Comparison of ENCODE assay signal across 34 mouse cellular contexts in the genomic region with DNA sequence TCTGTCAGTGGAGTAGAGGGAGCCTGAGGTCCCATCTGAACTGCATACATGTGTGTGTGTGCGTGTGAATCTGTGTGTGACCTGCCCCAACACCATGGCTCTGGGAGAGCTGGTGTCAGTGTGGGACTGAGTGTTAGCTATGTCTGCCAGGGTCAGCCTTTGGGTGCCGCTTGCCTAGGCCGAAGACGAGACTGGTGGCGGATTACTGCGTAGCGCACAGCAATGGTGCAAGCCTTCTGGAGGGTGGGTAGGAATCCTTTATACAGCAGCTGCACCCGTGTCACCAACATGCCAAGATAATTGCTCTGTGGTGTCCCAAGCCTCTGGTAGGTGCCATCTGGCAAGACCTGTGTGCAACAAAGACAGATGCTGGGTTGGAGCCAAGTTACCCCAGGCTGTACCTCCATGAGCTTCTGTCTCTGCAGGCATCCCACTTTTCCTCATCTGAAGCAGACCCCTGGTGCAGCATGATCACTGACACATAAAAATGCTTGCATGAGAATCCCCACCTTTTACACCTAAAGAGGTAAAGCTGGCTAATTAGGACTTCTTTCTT. TPM values are rescaled to one million over a fixed set of nuclear protein-coding genes. Genes with fewer than 3 reads are reported as not detected.
DNase-seq lines count a peak whose midpoint lies in the region; ATAC-seq and TF ChIP-seq lines count a peak whose summit lies in the region.
"Had no signal": no experiment of that assay in that cellular context is flagged by ENCODE, and none has a peak within 500 bp of the region (broad histone marks: within the 10 kb centered on the region; RNA-seq: fewer than 3 reads in every experiment).

No protein-coding gene starts in this region.

- no peak overlapping the region for H3K9ac ChIP-seq in hindbrain, embryonic 14.5 days
- no peak overlapping the region for H3K9ac ChIP-seq in hindbrain, embryonic 11.5 days (ENCODE audit: low read depth, low read length)
- H3K9ac ChIP-seq in neural tube, embryonic 12.5 days: no peak overlapping the region
- H3K9ac ChIP-seq: forebrain, embryonic 13.5 days; heart, embryonic 15.5 days; limb, embryonic 15.5 days; midbrain, embryonic 12.5 days had no signal

- no peak overlapping the region for H3K4me2 ChIP-seq in hindbrain, embryonic 14.5 days (replicated peaks)
- H3K4me2 ChIP-seq in hindbrain, embryonic 11.5 days (replicated peaks; ENCODE audit: low read depth, low read length): no peak overlapping the region
- H3K4me2 ChIP-seq in neural tube, embryonic 12.5 days (replicated peaks): no peak overlapping the region
- H3K4me2 ChIP-seq: forebrain, embryonic 13.5 days; heart, embryonic 15.5 days; limb, embryonic 15.5 days; midbrain, embryonic 12.5 days had no signal

- DNase-seq in hindbrain, embryonic 14.5 days (ENCODE audit: low spot score): no peak
- DNase-seq in hindbrain, embryonic 11.5 days (ENCODE audit: low spot score): no peak
- peak; percentile 64 for DNase-seq in left cerebral cortex, postnatal 4 days
- no peak for DNase-seq in left cerebral cortex, postnatal 14 days (ENCODE audit: low spot score in 2 of 2)
- DNase-seq in brain, embryonic 14.5 days (ENCODE audit: low read depth): peak; percentile 34
- DNase-seq in layer of hippocampus, postnatal 25 days (ENCODE audit: extremely low spot score in 1 of 2, low spot score in 1 of 2): no peak
- DNase-seq: adrenal gland, postnatal 14 days; cerebellum, adult 18-20 months; cerebellum, postnatal 25 days; gastrocnemius, postnatal 10 days; heart, postnatal 36 days; kidney, adult 2 months; kidney, postnatal 36 days; lung, adult 18-20 months; lung, postnatal 4 days; right cerebral cortex, postnatal 4 days; thymus, adult 18-20 months; thymus, postnatal 25 days had no signal

- 91% methylated on average over 8 of the region's 8 CpGs for WGBS in hindbrain, embryonic 14.5 days
- 94% methylated on average over 8 of the region's 8 CpGs for WGBS in hindbrain, embryonic 11.5 days
- 94% methylated on average over 8 of the region's 8 CpGs for WGBS in neural tube, embryonic 12.5 days

- no peak for TF ChIP-seq CTCF in brain, embryonic 14.5 days (IDR thresholded peaks at IDR 0.05; ENCODE audit: borderline replicate concordance, extremely low read depth, insufficient read depth, insufficient read length)

- no peaks in the 10 kb centered on the region for H3K27me3 ChIP-seq in hindbrain, embryonic 14.5 days (ENCODE audit: control insufficient read depth, insufficient read depth, low read length)
- H3K27me3 ChIP-seq in hindbrain, embryonic 11.5 days (ENCODE audit: control insufficient read depth, insufficient read depth, low read length): no peaks in the 10 kb centered on the region
- H3K27me3 ChIP-seq in neural tube, embryonic 12.5 days (replicated peaks): no peaks in the 10 kb centered on the region
- H3K27me3 ChIP-seq: forebrain, embryonic 13.5 days; heart, embryonic 15.5 days had no signal

- H3K9me3 ChIP-seq in hindbrain, embryonic 14.5 days (ENCODE audit: control insufficient read depth, low read length): no peaks in the 10 kb centered on the region
- H3K9me3 ChIP-seq in hindbrain, embryonic 11.5 days (ENCODE audit: control insufficient read depth, low read length): no peaks in the 10 kb centered on the region
- no peaks in the 10 kb centered on the region for H3K9me3 ChIP-seq in neural tube, embryonic 12.5 days
- H3K9me3 ChIP-seq: forebrain, embryonic 13.5 days; heart, embryonic 10.5 days; heart, embryonic 15.5 days; limb, embryonic 10.5 days; limb, embryonic 15.5 days; megakaryocyte, embryonic 14.5 days; midbrain, embryonic 12.5 days had no signal

- H3K36me3 ChIP-seq in hindbrain, embryonic 14.5 days (replicated peaks; ENCODE audit: control insufficient read depth, insufficient read depth): no peaks in the 10 kb centered on the region
- H3K36me3 ChIP-seq in hindbrain, embryonic 11.5 days (ENCODE audit: control insufficient read depth, insufficient read depth, low read length): no peaks in the 10 kb centered on the region
- no peaks in the 10 kb centered on the region for H3K36me3 ChIP-seq in neural tube, embryonic 12.5 days
- H3K36me3 ChIP-seq: heart, embryonic 10.5 days; heart, embryonic 15.5 days; limb, embryonic 10.5 days; limb, embryonic 15.5 days; midbrain, embryonic 12.5 days had no signal

- intact Hi-C loops in left cerebral cortex, postnatal 4 days (cut with DNase I): loop anchor here (10.0 kb wide), 1 partner anchor 157 kb away; the partner anchor contains the start of gene Pxk
- intact Hi-C loops in left cerebral cortex, postnatal 14 days (cut with DNase I): no loop called here

- ATAC-seq in hindbrain, embryonic 14.5 days (ENCODE audit: low FRiP score): 0 out of 2 replicates have a peak, but pooled peaks have one; percentile 33
- ATAC-seq in hindbrain, embryonic 11.5 days (ENCODE audit: low FRiP score): no peak
- peak; percentile 46; the same call in 1 of the 2 replicates for ATAC-seq in neural tube, embryonic 12.5 days (ENCODE audit: low FRiP score, low read depth)
- ATAC-seq: CD4-positive, CD25-positive, alpha-beta regulatory T cell, adult 4 months; forebrain, embryonic 13.5 days; inflammation-experienced regulatory T-cells, adult 6 months; lung, postnatal 0 days had no signal

- no peaks in the 10 kb centered on the region for H3K4me1 ChIP-seq in hindbrain, embryonic 14.5 days (replicated peaks; ENCODE audit: control insufficient read depth, insufficient read depth, low read length)
- H3K4me1 ChIP-seq in hindbrain, embryonic 11.5 days (replicated peaks; ENCODE audit: control insufficient read depth, insufficient read depth, low read length): no peaks in the 10 kb centered on the region
- H3K4me1 ChIP-seq in neural tube, embryonic 12.5 days: no peaks in the 10 kb centered on the region
- H3K4me1 ChIP-seq: forebrain, embryonic 13.5 days; heart, embryonic 15.5 days; limb, embryonic 15.5 days; megakaryocyte, embryonic 14.5 days; midbrain, embryonic 12.5 days had no signal

- no peak overlapping the region for H3K4me3 ChIP-seq in hindbrain, embryonic 14.5 days (replicated peaks; ENCODE audit: low read length)
- H3K4me3 ChIP-seq in hindbrain, embryonic 11.5 days (ENCODE audit: low read depth, low read length): no peak overlapping the region
- H3K4me3 ChIP-seq in neural tube, embryonic 12.5 days: no peak overlapping the region
- H3K4me3 ChIP-seq: forebrain, embryonic 13.5 days; heart, embryonic 10.5 days; heart, embryonic 15.5 days; layer of hippocampus, adult 2 months; limb, embryonic 10.5 days; limb, embryonic 15.5 days; megakaryocyte, embryonic 14.5 days; midbrain, embryonic 12.5 days had no signal

- H3K27ac ChIP-seq in hindbrain, embryonic 14.5 days: no peak overlapping the region
- no peak overlapping the region for H3K27ac ChIP-seq in hindbrain, embryonic 11.5 days (ENCODE audit: low read depth, low read length)
- no peak overlapping the region for H3K27ac ChIP-seq in neural tube, embryonic 12.5 days
- H3K27ac ChIP-seq: forebrain, embryonic 13.5 days; heart, embryonic 10.5 days; heart, embryonic 15.5 days; layer of hippocampus, adult 2 months; limb, embryonic 10.5 days; limb, embryonic 15.5 days; midbrain, embryonic 12.5 days; stomach, postnatal 0 days had no signal

- TF ChIP-seq POLR2A in brain, embryonic 14.5 days (IDR thresholded peaks at IDR 0.05; ENCODE audit: borderline replicate concordance, extremely low read depth, insufficient read depth, insufficient read length, poor library complexity, severe bottlenecking): no peak

RNA-seq across cellular contexts. Expression of gene Acox2, which starts 7.7 kb away (rescaled TPM):
- polyA plus RNA-seq in hindbrain, embryonic 14.5 days (2014; fragmentation: Nextera tagmentation; extraction: Ambion mirVana): not detected in 2 replicates
- polyA plus RNA-seq in hindbrain, embryonic 11.5 days (2014; fragmentation: Nextera tagmentation; extraction: Ambion mirVana): 0.20 and 0.29 TPM in 2 replicates
- under 1 TPM; 0.72 TPM for total RNA-seq in left cerebral cortex, postnatal 4 days (2021)
- not detected for total RNA-seq in left cerebral cortex, postnatal 14 days (2021)
- not detected in 2 replicates for polyA plus RNA-seq in brain, embryonic 14.5 days (2012; rRNA removed)
- polyA plus RNA-seq in neural tube, embryonic 12.5 days (2016; fragmentation: Nextera tagmentation; extraction: Ambion mirVana): 0.52 TPM in 1 of 2 replicates, not detected in the other
- under 1 TPM in 1 of 2 experiments, not detected in 1; 0.37 TPM for total RNA-seq in layer of hippocampus, postnatal 25 days (2021)
- total RNA-seq: granulocyte monocyte progenitor cell, adult 5-6 weeks; layer of hippocampus, adult 2 months; monocyte, adult 5-6 weeks had no signal
- polyA plus RNA-seq: CD4-positive, CD25-positive, alpha-beta regulatory T cell, adult 4 months; embryonic facial prominence, embryonic 11.5 days; forebrain, embryonic 13.5 days; heart, embryonic 15.5 days; inflammation-experienced regulatory T-cells, adult 6 months; midbrain, embryonic 12.5 days had no signal

RNA-seq across cellular contexts. Expression of gene Kctd6, which starts 37.5 kb away (rescaled TPM):
- polyA plus RNA-seq in hindbrain, embryonic 14.5 days (2014; fragmentation: Nextera tagmentation; extraction: Ambion mirVana): 14.5 and 16.2 TPM in 2 replicates
- polyA plus RNA-seq in hindbrain, embryonic 11.5 days (2014; fragmentation: Nextera tagmentation; extraction: Ambion mirVana): 8.2 and 11.2 TPM in 2 replicates
- total RNA-seq in left cerebral cortex, postnatal 4 days (2021): 10 to 100 TPM; 23.5 to 24.5 TPM
- total RNA-seq in left cerebral cortex, postnatal 14 days (2021): 10 to 100 TPM; 37.5 to 37.8 TPM
- 15.0 and 16.9 TPM in 2 replicates for polyA plus RNA-seq in brain, embryonic 14.5 days (2012; rRNA removed)
- polyA plus RNA-seq in neural tube, embryonic 12.5 days (2016; fragmentation: Nextera tagmentation; extraction: Ambion mirVana): 16.5 and 17.5 TPM in 2 replicates
- total RNA-seq in layer of hippocampus, postnatal 25 days (2021): 10 to 100 TPM; 61.0 to 64.5 TPM

Comparison
In these comparisons a context has a peak if more than half of its experiments do, and no peak if none do; other contexts are left out.
1. DNase-seq: peak in left cerebral cortex, postnatal 4 days (single experiment) and brain, embryonic 14.5 days (single experiment); none in hindbrain, embryonic 14.5 days (single experiment), hindbrain, embryonic 11.5 days (single experiment), left cerebral cortex, postnatal 14 days (0 of 2) and layer of hippocampus, postnatal 25 days (0 of 2).